Mouse (Mus musculus) neural tube, embryonic 14.5 days (tissue): ENCODE measurements at regions not wholly inside any gene's neighbourhood (a gene's known extent, or its start where the extent isn't known, plus 50 kb on each side); places are given as distances from the start of the nearest gene placed in this dataset.

Source experiments
- ATAC-seq: fragments of 200-750 bp; cut with Nextera tagmentation; 2 replicates; pipeline ENCODE4 v1.8.0; 2017; ENCODE audit warnings: low read depth, mild to moderate bottlenecking, moderate TSS enrichment, moderate library complexity
- H3K27ac ChIP-seq: fragments of 300-500 bp; sonication (generic); 2 replicates; pipeline ENCODE4 v1.5.1; 2014; ENCODE audit warnings: low read depth, mild to moderate bottlenecking, control low read depth, low read length, moderate library complexity, mixed read lengths
- H3K27me3 ChIP-seq: fragments of 300-500 bp; sonication (generic); 2 replicates; pipeline ENCODE4 v1.6.1; 2014; ENCODE audit warnings: low read length; ENCODE audit not compliant: control insufficient read depth, insufficient read depth
- H3K36me3 ChIP-seq: fragments of 300-500 bp; sonication (generic); 2 replicates; pipeline ENCODE4 v1.6.1; 2014; ENCODE audit warnings: low read length, mixed read lengths; ENCODE audit not compliant: control insufficient read depth, insufficient read depth
- H3K4me1 ChIP-seq: fragments of 300-500 bp; sonication (generic); 2 replicates; pipeline ENCODE4 v1.6.1; 2014; ENCODE audit warnings: low read length; ENCODE audit not compliant: control insufficient read depth, insufficient read depth
- H3K4me2 ChIP-seq: fragments of 300-500 bp; sonication (generic); 2 replicates; pipeline ENCODE4 v1.6.1; 2014; ENCODE audit warnings: mild to moderate bottlenecking, low read depth, low read length, control low read depth
- H3K4me3 ChIP-seq: fragments of 300-500 bp; sonication (generic); 2 replicates; pipeline ENCODE4 v1.5.1; 2014; ENCODE audit warnings: low read depth, low read length, control low read depth, mixed read lengths
- H3K9ac ChIP-seq: fragments of 300-500 bp; sonication (generic); replicated peaks from 2 replicates; pipeline ENCODE4 v1.6.1; 2014; ENCODE audit warnings: low read depth, mild to moderate bottlenecking, control low read depth, low read length, mixed read lengths
- H3K9me3 ChIP-seq: fragments of 300-500 bp; sonication (generic); 2 replicates; pipeline ENCODE4 v1.6.1; 2016; ENCODE audit warnings: low read length; ENCODE audit not compliant: control insufficient read depth
- WGBS: fragments of 180-500 bp; shearing (Covaris S2); extraction: QIAGEN DNeasy Blood & Tissue Kit; methylation state at CpG from one replicate; pipeline ENCODE4 v1.1.7; 2014; 5-methylcytosine and 5-hydroxymethylcytosine counted together

- Histone ChIP-seq H3K27ac (no peak overlapping the region), H3K4me2 (no peak overlapping the region), H3K36me3 (no peaks in the 10 kb centered on the region), H3K9ac (no peak overlapping the region), H3K4me3 (no peak overlapping the region), H3K4me1 (no peaks in the 10 kb centered on the region), H3K27me3 (no peaks in the 10 kb centered on the region), H3K9me3 (no peaks in the 10 kb centered on the region)
- no peak for ATAC-seq
- 29% methylated on average over 2 of the region's 2 CpGs for WGBS
These were observed 155.3 kb downstream of the Tox3 start for GRCm38 (mm10) chr8:90192856-90193255.

DNA sequence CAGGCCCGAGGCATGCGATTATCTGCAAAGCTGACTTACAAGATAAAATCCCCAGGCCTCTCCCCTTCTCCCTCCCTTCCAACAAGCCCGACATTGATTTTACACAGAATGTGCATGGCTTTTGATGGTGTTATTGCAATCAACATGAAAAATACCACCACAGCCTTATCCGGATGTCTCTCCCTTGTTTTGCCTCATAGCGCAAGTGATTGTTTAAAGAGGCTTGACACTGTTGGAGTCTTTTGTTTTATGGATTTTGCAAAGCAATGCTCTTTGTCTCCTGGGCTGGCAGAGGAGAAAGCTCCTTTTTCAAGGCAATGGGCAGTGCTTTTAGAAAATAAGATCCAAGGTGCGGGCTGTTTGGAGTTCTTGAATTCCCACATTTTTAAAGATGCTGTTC is 165.3 kb downstream of the Tox3 start:
- no peaks in the 10 kb centered on the region for H3K27me3 ChIP-seq
- 38% methylated on average over 6 of the region's 6 CpGs for WGBS
- ATAC-seq = no peak
- H3K4me2 ChIP-seq = no peak overlapping the region
- H3K36me3 ChIP-seq = no peaks in the 10 kb centered on the region
- no peak overlapping the region for H3K4me3 ChIP-seq
- H3K9ac ChIP-seq = no peak overlapping the region
- H3K27ac ChIP-seq = no peak overlapping the region
- H3K4me1 ChIP-seq = no peaks in the 10 kb centered on the region
- no peaks in the 10 kb centered on the region for H3K9me3 ChIP-seq

GRCm38 (mm10) chr8:90176771-90177170 is 171.4 kb downstream of the Tox3 start:
- WGBS = 42% methylated on average over 7 of the region's 7 CpGs
- Histone ChIP-seq H3K9ac (no peak overlapping the region), H3K4me1 (no peaks in the 10 kb centered on the region; the same call in 1 of the 2 replicates), H3K27ac (no peak overlapping the region), H3K27me3 (no peaks in the 10 kb centered on the region), H3K36me3 (no peaks in the 10 kb centered on the region), H3K4me2 (no peak overlapping the region), H3K9me3 (no peaks in the 10 kb centered on the region), H3K4me3 (no peak overlapping the region)
- no peak for ATAC-seq

DNA sequence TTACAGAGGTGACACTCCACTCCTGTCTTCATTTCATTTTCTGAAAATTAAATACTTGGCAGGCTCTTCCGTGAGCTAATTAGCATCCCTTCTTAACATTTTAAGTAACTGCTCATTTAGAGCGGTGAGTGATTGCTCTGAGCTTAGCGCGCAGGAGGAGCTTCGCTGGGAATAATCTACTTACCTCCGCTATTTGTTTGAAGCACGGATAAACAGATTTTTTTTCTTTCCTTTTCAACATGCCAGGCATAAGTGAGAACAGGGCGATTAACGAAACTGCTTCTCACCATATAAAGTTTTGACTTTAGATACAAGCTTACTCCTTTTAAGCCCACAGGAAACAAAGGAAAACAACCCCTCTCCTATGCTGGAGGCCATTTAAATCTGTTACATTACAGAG is 171.8 kb downstream of the Tox3 start:
- no peaks in the 10 kb centered on the region; the same call in 1 of the 2 replicates for H3K4me1 ChIP-seq
- no peak overlapping the region for H3K9ac ChIP-seq
- 39% methylated on average over 9 of the region's 9 CpGs for WGBS
- no peaks in the 10 kb centered on the region for H3K9me3 ChIP-seq
- no peaks in the 10 kb centered on the region for H3K36me3 ChIP-seq
- no peaks in the 10 kb centered on the region for H3K27me3 ChIP-seq
- no peak overlapping the region for H3K4me3 ChIP-seq
- no peak overlapping the region for H3K4me2 ChIP-seq
- no peak overlapping the region for H3K27ac ChIP-seq
- ATAC-seq = no peak

DNA sequence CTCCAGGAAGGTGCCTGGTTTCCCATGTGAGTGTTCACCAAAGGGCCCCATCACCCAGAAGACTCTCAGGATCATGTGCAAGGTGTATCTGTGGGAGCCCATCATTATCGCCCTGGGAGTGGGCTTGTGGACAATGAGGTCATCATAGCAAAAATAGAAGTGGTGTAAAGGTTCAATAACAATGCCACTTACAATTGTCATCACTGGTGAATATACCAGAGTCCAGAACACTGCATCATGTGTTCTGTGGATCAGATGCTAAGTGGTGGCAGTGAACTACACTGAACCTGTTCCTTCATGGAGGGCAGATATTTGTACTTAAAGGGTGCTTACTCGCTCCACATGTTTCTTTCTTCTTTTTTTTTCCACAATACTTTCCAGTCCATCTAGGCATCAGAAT is 181.5 kb downstream of the Tox3 start:
- WGBS = 92% methylated on average over 2 of the region's 2 CpGs

GRCm38 (mm10) chr8:90151477-90151876 is 196.7 kb downstream of the Tox3 start:
- H3K9me3 ChIP-seq = no peaks in the 10 kb centered on the region
- no peak overlapping the region for H3K4me2 ChIP-seq
- H3K27ac ChIP-seq = no peak overlapping the region
- WGBS = 85% methylated on average over 5 of the region's 5 CpGs
- no peaks in the 10 kb centered on the region for H3K36me3 ChIP-seq
- H3K4me1 ChIP-seq = no peaks in the 10 kb centered on the region
- H3K27me3 ChIP-seq = no peaks in the 10 kb centered on the region
- no peak overlapping the region for H3K4me3 ChIP-seq
- H3K9ac ChIP-seq = no peak overlapping the region
- ATAC-seq = no peak

More for the DNA sequence above, 181.5 kb downstream of the Tox3 start:
- no peak overlapping the region for H3K27ac ChIP-seq
- no peaks in the 10 kb centered on the region for H3K9me3 ChIP-seq
- no peaks in the 10 kb centered on the region for H3K4me1 ChIP-seq
- H3K36me3 ChIP-seq = no peaks in the 10 kb centered on the region
- no peaks in the 10 kb centered on the region for H3K27me3 ChIP-seq
- no peak overlapping the region for H3K4me2 ChIP-seq
- no peak for ATAC-seq
- H3K9ac ChIP-seq = no peak overlapping the region
- H3K4me3 ChIP-seq = no peak overlapping the region

DNA sequence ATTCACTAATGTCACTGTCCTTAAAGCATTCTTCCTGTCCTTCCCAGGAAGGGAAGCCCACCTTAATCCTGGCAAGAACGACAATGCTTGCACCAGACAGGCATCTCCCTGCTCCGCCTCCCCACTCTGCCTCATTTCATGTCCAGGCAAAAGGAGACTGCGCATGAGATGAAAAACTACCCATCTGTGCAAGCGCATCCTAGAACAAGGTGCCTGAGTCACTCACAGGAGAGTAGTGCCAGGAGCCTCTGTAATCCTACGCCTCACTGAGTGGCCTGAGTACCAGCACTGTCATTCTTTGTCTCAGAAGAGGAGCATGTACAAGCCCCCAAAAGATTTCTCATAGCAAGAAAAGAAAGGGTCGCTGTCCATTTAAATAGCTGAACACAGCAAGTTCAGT is 198.2 kb downstream of the Tox3 start:
- Histone ChIP-seq H3K27me3 (no peaks in the 10 kb centered on the region), H3K4me1 (no peaks in the 10 kb centered on the region), H3K4me2 (no peak overlapping the region), H3K9ac (no peak overlapping the region), H3K27ac (no peak overlapping the region), H3K4me3 (no peak overlapping the region), H3K9me3 (no peaks in the 10 kb centered on the region), H3K36me3 (no peaks in the 10 kb centered on the region)
- WGBS = 54% methylated on average over 6 of the region's 6 CpGs
- ATAC-seq = no peak

DNA sequence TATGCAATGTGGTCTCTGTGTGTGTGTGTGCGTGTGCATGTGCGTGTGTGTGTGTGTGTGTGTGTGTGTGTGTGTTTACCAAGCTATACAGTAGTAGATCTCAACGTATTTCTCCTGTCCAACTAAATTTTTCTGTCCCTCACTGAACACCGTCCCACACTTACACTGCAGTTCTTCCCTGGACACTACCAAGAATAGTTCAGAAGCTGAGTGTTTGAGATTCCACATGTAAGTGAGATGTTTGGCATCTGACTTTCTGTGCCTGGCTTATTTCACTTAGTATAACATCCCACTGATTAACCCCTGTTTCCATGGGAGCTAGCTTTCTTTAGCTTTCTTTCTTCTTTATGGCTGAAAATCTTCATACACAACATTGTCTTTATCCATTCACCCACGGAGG is 213.5 kb downstream of the Tox3 start:
- H3K27me3 ChIP-seq = no peaks in the 10 kb centered on the region
- H3K9ac ChIP-seq = no peak overlapping the region
- H3K4me3 ChIP-seq = no peak overlapping the region
- H3K4me2 ChIP-seq = no peak overlapping the region
- no peaks in the 10 kb centered on the region for H3K9me3 ChIP-seq
- H3K27ac ChIP-seq = no peak overlapping the region
- WGBS = 85% methylated on average over 5 of the region's 5 CpGs
- no peaks in the 10 kb centered on the region for H3K36me3 ChIP-seq
- H3K4me1 ChIP-seq = no peaks in the 10 kb centered on the region
- ATAC-seq = no peak

DNA sequence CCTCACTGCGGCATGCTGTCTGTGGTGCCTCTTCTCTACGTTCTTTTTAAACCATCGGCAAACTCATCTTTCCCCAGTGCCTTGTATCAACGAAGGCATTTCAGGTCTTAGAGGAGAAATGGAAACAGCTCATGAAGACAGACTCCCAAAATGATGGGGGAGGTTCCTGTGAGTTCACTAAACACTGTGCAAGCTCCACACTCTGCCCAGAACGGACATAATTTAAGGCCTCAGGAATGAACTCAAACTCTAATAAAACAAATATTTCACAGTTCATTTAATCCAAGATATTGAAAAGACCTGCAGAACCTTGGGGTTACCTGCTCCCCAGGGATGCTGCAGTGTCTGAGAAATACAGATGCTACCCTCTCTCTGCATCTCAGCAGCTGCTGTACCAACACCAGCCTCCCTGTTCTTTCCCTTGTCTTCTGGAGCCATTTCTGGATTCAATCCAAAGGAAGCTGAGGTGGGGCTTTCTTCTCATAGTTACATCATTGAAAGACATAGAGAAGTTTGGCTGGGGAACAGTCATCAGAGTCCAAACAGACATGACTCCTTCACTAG is 217.4 kb downstream of the Tox3 start:
- no peak for ATAC-seq
- 78% methylated on average over 5 of the region's 5 CpGs for WGBS

More for the DNA sequence above, 217.4 kb downstream of the Tox3 start:
- H3K4me3 ChIP-seq = no peak overlapping the region
- no peak overlapping the region for H3K4me2 ChIP-seq
- H3K27me3 ChIP-seq = no peaks in the 10 kb centered on the region
- no peaks in the 10 kb centered on the region for H3K36me3 ChIP-seq
- no peaks in the 10 kb centered on the region for H3K4me1 ChIP-seq
- no peak overlapping the region for H3K27ac ChIP-seq
- no peak overlapping the region for H3K9ac ChIP-seq
- no peaks in the 10 kb centered on the region for H3K9me3 ChIP-seq
